Mouse (Mus musculus) embryonic stem cell, embryonic (primary cell): Measurements from ENCODE around the gene Serpina3c.
"Not testable (repeated sequence)": the region's sequence is repeated elsewhere in the genome, so short reads cannot be mapped to it uniquely, and the experiment has no call there.

ENCODE experiments used
- CTCF ChIA-PET, 4 experiments: fragments of 300-600 bp in 2 of 4; fragments of 350-600 bp in 2 of 4; sonication (Branson Sonifier 250); formaldehyde crosslinking; loops; one replicate each; lab custom pipeline; 2022; ENCODE audit warnings: inconsistent platforms in 2 of 4; lab: Charles Lee
- POLR2A ChIA-PET, 4 experiments: fragments of 300-600 bp in 2 of 4; fragments of 350-600 bp in 2 of 4; sonication (Branson Sonifier 250); formaldehyde crosslinking; loops; one replicate each; lab custom pipeline; 2022; ENCODE audit warnings: antibody characterized with exemption in 4 of 4, inconsistent platforms in 1 of 4; lab: Charles Lee

Gene Serpina3c

GRCm38 (mm10) chr12:104123996-104124395 lies 29.7 kb downstream of the Serpina3c start:
- POLR2A ChIA-PET, result no interaction called here
- CTCF ChIA-PET, result interaction anchor here in 1 of 4 experiments (0.6 kb wide), 1 partner anchor 13 kb away, joined by 3 read pairs; no protein-coding TSS in a partner anchor

- POLR2A ChIA-PET, result no interaction called here
- CTCF ChIA-PET, result no interaction called here
Measured at GRCm38 (mm10) chr12:104123097-104123496, 30.6 kb downstream of the Serpina3c start.

- POLR2A ChIA-PET, result no interaction called here
- CTCF ChIA-PET, result no interaction called here
Measured at GRCm38 (mm10) chr12:104114921-104115579, 38.6 kb downstream of the Serpina3c start.

- CTCF ChIA-PET, result not testable (repeated sequence)
- POLR2A ChIA-PET, result interaction anchor here in 1 of 4 experiments (0.5 kb wide), 1 partner anchor 1371 kb away, joined by 3 read pairs; no protein-coding TSS in a partner anchor
Measured at GRCm38 (mm10) chr12:104112333-104112732, 41.3 kb downstream of the Serpina3c start, which contains the start of gene Serpina3a. Gene Serpina3a (plus strand): TSS chr12:104112724.

- ChIA-PET CTCF (interaction anchor here in 2 of 4 experiments (0.6 kb wide), 2 partner anchors 46 to 311 kb away, joined by 3 read pairs; no protein-coding TSS in a partner anchor), POLR2A (no interaction called here)
Measured at GRCm38 (mm10) chr12:104108507-104108906, 45.2 kb downstream of the Serpina3c start.

GRCm38 (mm10) chr12:104106919-104107318 lies 46.8 kb downstream of the Serpina3c start:
- ChIA-PET CTCF (no interaction called here), POLR2A (no interaction called here)

- POLR2A ChIA-PET, result no interaction called here
Measured at GRCm38 (mm10) chr12:104105847-104106246, 47.8 kb downstream of the Serpina3c start.

GRCm38 (mm10) chr12:104100768-104101167 lies 52.9 kb downstream of the Serpina3c start, which contains the start of gene Serpina5:
Gene Serpina5 (plus strand): TSS chr12:104101113.
- ChIA-PET POLR2A (no interaction called here), CTCF (no interaction called here)

More at GRCm38 (mm10) chr12:104105847-104106246, 47.8 kb downstream of the Serpina3c start:
- CTCF ChIA-PET, result no interaction called here
